Mouse (Mus musculus): ENCODE data around the gene Msmo1.

Msmo1 gene

GRCm38 (mm10) chr8:64733271-64733943, at the start of gene Msmo1:
Msmo1 (minus strand) TSS chr8:64733792.
- peak; percentile 99 for DNase-seq (ENCODE audit: low read depth, low spot score)

- no peak for DNase-seq (ENCODE audit: low read depth, low spot score)
These were observed 48.4 kb upstream of the Msmo1 start for GRCm38 (mm10) chr8:64781947-64782346.

- peak; percentile 80 for DNase-seq (ENCODE audit: low read depth, low spot score)
These were observed 44.3 kb upstream of the Msmo1 start for GRCm38 (mm10) chr8:64777925-64778324.

- DNase-seq (ENCODE audit: low read depth, low spot score), result no peak
These were observed 40.5 kb upstream of the Msmo1 start for GRCm38 (mm10) chr8:64774136-64774535.

GRCm38 (mm10) chr8:64770814-64771213, 37.2 kb upstream of the Msmo1 start:
- DNase-seq (ENCODE audit: low read depth, low spot score), result no peak

DNA sequence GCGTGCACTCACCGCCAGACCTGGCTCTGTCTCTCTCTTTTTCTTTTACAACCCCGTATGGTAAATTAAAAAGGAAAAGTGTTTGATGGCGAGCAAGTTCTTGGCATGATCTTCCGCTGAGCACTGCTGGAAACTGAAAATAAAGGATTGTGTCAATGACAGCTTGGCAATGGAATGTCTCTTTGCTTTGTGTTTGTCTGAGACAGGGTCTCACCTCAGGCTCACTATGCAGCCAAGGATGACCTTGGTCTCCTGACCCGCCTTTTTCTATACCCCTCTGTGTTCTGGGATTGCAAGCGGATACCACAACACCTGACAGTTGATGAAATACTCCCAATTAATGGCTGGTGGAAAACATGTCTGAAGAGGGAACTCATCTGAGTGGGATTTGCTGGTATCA, 36.0 kb upstream of the Msmo1 start:
- peak; percentile 80 for DNase-seq (ENCODE audit: low read depth, low spot score)

- no peak for DNase-seq (ENCODE audit: low read depth, low spot score)
These were observed 35.1 kb upstream of the Msmo1 start for GRCm38 (mm10) chr8:64768645-64769044.

DNA sequence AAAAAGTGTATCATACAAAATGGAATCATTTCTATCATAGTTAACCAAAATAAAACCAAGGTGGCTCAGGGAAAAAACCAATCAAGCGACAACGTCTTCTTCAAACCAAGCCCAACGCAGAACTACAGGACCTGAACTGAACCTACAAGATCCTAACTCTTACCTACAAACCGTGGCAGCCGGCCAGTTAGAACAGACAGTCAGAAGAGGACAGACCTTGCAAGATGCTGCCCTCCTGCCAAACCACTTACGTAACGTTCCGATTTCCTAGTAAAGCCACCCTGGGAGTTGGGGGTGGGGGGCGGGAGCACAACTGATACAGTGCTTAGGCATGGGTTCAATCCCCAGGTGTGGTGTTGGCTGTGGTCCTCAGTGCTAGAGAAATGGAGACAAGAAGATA, 33.5 kb upstream of the Msmo1 start:
- no peak for DNase-seq (ENCODE audit: low read depth, low spot score)

- DNase-seq (ENCODE audit: low read depth, low spot score), result no peak
These were observed 30.5 kb upstream of the Msmo1 start for GRCm38 (mm10) chr8:64764075-64764474.

GRCm38 (mm10) chr8:64762751-64763150, 29.2 kb upstream of the Msmo1 start:
- DNase-seq (ENCODE audit: low read depth, low spot score), result no peak

GRCm38 (mm10) chr8:64761430-64761829, 27.8 kb upstream of the Msmo1 start:
- DNase-seq (ENCODE audit: low read depth, low spot score), result no peak

DNA sequence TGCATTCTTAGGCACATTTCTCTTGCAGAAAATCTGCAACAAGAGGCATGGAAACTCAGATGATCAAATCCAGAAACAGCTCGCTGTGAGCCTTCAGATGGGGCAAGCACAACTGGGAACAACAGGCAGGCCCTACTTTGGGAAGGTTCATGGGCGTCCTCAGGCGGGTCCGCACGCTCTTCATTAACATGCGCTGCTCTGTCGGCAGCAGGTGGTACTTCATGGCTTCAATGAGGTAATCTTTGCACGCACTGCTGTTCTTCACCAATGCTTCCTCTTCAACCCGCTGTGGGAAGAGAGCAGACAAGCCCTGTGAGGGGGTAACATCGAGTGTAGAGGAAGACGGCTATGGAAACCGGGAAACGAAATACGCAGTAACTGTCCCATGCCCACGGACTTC, 24.4 kb upstream of the Msmo1 start:
- DNase-seq (ENCODE audit: low read depth, low spot score), result peak; percentile 65

- no peak for DNase-seq (ENCODE audit: low read depth, low spot score)
These were observed 12.8 kb upstream of the Msmo1 start for GRCm38 (mm10) chr8:64746215-64747058.

DNA sequence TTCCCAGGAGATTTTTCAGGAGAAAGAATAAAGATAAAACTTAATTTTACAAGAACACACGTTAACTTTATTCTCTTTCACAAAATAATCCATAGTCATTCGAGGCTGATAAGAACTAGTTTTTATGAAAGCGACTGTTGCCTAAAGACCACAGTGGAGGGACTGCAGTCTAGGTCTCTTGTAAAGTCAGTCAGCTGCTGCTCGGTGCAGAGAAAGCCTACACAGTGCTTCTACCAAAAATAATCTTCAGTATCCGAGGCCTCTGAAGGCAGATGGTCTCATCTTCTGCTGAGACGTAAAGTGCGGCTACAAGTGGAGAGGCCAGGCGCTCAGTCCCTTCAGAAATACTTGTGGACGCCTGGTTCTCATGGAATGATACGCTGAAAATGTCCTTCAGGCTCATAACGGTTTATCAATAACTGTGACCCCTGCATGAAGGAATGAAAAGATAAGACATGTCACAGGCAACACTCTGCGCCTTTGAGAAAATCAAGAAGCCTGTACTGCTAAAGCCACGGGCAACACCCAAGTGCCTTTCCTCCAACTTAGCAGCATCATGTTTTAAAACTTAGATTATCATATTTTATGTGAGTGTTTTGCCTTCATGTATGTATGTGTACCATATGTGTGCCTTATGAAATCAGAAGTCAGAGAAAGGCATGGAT, 7.1 kb upstream of the Msmo1 start:
- no peak for DNase-seq (ENCODE audit: low read depth, low spot score)

DNA sequence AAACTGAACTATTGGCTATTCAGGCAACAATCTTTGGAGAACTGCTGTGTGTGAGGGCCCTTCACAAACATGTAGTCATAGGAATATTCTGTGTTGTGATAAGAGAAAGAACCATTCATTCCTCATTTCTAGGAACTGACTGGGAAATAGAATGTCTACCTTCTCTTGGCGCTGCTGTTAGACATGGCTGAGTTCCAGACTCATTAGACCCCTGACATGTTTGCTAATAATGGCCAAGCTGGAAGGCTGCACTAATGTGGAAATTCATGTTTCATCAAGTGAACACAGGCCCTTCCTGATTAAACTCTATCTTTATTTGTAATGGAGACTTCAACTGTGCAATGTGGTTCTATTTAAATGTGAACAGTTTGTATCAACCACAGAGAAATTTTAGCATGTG, 5.3 kb upstream of the Msmo1 start:
- DNase-seq (ENCODE audit: low read depth, low spot score), result no peak

DNA sequence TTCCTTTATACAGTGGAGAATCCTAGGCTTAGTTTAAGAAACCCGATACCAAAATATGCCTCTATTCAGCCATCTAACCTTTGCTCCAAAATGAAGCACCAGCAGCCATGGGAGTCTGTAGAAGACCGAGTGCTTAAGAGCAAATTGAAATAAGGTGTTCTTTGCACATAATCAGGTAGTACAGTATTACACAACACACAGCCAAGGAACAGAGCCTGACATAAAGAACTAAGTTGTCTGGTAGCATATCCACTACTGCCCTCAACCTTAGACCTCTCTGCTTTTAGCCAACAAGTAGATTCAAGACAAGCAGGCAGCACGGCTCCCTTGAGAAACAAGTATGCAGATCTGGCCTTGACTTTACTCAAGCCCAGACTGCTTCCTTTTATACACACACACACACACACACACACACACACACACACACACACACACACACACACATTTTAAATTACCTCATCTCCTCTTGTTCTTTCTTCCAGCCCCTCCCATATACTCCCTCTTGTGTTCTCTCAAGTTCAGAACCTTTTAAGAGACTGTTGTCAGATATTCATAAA, 3.3 kb upstream of the Msmo1 start:
- DNase-seq (ENCODE audit: low read depth, low spot score), result no peak

DNA sequence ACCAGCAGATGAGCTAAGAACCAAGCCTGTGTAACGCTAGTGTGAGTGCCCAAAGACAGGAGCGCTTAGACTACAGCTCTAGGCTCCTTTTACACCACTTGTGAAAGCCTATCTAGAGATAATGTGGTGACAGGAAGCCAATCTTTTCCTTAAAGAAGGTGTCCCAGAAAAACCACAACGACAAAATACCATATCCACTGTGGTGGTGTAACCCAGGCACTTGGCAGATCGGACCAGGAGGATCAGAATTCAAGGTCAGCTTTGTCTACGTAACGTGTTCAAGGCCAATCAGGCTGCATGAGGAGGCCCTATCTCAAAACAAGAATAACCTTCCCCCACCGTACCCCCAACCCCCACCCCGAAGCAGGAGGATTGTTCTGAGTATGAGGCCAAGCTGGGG, 1.6 kb upstream of the Msmo1 start:
- DNase-seq (ENCODE audit: low read depth, low spot score), result no peak

DNA sequence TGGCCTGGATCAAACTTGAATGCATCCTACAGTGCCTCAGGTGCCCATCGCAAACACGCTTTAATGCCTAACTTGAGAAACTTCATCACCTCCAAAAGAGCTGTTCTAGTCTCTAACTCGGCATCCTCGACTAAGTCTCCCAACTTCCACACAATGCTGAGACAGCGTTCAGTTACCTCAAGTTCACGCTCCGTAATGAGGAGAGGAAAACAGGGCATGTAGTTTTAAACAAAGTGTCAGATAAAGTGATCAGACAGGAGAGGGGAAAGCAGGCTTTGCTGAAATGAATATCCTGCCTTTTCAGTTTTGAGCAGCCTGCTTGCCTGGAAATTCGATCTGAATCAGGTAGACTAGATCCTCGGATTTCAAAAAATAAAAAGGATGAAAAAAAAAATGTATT, 996 bp downstream of the Msmo1 start:
- no peak for DNase-seq (ENCODE audit: low read depth, low spot score)

DNA sequence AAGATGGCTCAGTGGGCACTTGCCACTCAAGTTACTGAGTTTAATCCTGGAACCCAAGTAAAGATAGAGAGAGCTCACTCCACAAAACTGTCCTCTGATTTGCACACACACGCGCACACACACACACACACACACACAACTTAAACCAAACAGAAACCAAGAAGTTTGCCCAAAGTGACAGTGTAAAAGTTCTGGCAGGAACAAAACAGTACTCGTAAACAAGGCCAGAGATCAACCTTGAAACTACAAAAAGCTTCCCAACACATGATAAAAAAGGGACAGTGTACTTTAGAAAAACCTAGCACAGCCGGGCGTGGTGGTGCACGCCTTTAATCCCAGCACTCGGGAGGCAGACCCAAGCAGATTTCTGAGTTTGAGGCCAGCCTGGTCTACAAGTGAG, 5.4 kb downstream of the Msmo1 start:
- DNase-seq (ENCODE audit: low read depth, low spot score), result no peak

DNA sequence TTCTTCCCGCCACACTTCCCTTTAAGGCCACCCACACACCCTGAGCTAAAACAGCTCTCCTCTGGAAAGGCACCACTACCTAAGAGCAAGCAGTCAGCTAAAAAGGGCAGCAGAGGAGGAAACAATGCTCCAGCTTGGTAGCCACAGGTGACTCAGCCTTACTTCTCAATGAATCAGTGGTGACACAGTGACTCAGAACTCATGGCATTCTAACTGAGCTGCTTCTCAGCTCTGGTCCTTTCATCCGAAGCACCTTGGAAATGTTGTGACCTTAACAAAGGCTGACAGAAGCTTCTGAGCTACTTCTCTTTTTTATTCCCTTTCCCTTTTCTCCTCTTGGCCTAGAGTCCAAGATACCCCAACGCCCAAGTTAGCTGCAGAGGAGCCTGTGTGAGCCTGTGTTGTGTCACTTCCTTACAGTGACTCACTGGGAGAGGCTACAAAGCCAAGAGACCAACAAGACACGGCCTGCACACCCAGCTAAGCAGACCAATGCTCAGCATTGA, 7.3 kb downstream of the Msmo1 start:
- DNase-seq (ENCODE audit: low read depth, low spot score), result no peak

DNA sequence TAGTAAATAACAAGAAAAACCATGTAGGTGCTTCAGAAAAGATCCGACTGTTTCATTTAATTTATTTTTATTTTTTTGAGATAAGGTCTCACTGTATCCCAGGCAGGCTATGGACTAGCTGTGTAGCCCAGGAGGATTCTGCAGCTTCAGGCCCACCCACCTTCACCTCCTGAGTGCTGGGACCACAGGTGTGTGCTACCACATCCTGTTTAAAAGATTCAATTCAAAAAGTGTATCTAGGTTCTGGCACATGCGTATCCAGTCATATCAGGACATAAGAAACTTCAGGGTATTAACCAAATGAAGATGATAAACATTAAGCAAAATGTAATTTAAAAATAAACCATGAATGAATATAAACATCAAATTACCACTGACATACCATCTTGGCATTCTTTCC, 10.4 kb downstream of the Msmo1 start:
- DNase-seq (ENCODE audit: low read depth, low spot score), result no peak

DNA sequence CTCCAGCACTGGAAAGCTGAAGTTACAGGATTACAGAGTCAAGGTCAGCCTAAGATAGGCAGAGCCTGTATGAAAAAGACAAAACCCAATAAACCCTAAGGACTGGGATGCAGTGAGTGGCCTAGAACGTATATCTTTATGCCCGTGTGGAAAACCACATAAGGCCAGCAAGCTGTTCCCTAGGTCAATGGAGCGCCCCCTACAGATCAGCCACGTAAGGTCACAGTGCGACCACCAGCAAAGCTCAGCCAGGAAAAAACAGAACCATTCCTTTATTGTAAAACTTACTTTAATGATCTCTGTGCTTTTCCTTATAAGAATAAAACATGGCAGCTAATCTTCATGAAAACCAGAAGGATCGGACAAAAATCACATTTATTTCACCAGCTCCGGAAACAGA, 15.7 kb downstream of the Msmo1 start:
- DNase-seq (ENCODE audit: low read depth, low spot score), result peak; percentile 46
